Mouse (Mus musculus) layer of hippocampus, adult 9-11 months (tissue): ENCODE data around the gene Cacng3.
A peak's percentile ranks its signal among the peaks of the same experiment; 100 is the strongest.

ENCODE experiments used
- DNase-seq: peaks from one replicate; pipeline ENCODE4 v3.0.0; 2022

The Cacng3 gene

GRCm38 (mm10) chr7:122723358-122723876 is 53.1 kb downstream of the Cacng3 start:
- DNase-seq = no peak

GRCm38 (mm10) chr7:122726376-122726775 is 56.1 kb downstream of the Cacng3 start:
- no peak for DNase-seq

- no peak for DNase-seq
Observed at GRCm38 (mm10) chr7:122728186-122728585, 57.9 kb downstream of the Cacng3 start.

- no peak for DNase-seq
Observed at GRCm38 (mm10) chr7:122728846-122729245, 58.6 kb downstream of the Cacng3 start.

- DNase-seq = no peak
Observed at GRCm38 (mm10) chr7:122735323-122735722, 65.0 kb downstream of the Cacng3 start.

GRCm38 (mm10) chr7:122738541-122738940 is 68.2 kb downstream of the Cacng3 start:
- DNase-seq = no peak

- no peak for DNase-seq
Observed at GRCm38 (mm10) chr7:122740663-122741062, 70.4 kb downstream of the Cacng3 start.

GRCm38 (mm10) chr7:122755920-122756603 is 85.8 kb downstream of the Cacng3 start:
- DNase-seq = no peak

- no peak for DNase-seq
Observed at GRCm38 (mm10) chr7:122758645-122759044, 88.4 kb downstream of the Cacng3 start.

- no peak for DNase-seq
Observed at GRCm38 (mm10) chr7:122764506-122764905, 94.2 kb downstream of the Cacng3 start.

- no peak for DNase-seq
Observed at GRCm38 (mm10) chr7:122768292-122769020, 98.2 kb downstream of the Cacng3 start.

GRCm38 (mm10) chr7:122779601-122780000 is 109.3 kb downstream of the Cacng3 start:
- peak; percentile 55 for DNase-seq

- DNase-seq = no peak
Observed at GRCm38 (mm10) chr7:122789929-122790328, 119.6 kb downstream of the Cacng3 start.

GRCm38 (mm10) chr7:122793655-122794346 is 123.5 kb downstream of the Cacng3 start:
- DNase-seq = no peak

- DNase-seq = peak; percentile 72
Observed at GRCm38 (mm10) chr7:122795140-122795539, 124.8 kb downstream of the Cacng3 start.

- no peak for DNase-seq
Observed at GRCm38 (mm10) chr7:122800821-122801220, 130.5 kb downstream of the Cacng3 start.

- peak; percentile 28 for DNase-seq
Observed at GRCm38 (mm10) chr7:122803839-122804496, 133.7 kb downstream of the Cacng3 start.

- no peak for DNase-seq
Observed at GRCm38 (mm10) chr7:122806531-122806930, 136.2 kb downstream of the Cacng3 start.

GRCm38 (mm10) chr7:122813724-122814123 is 143.4 kb downstream of the Cacng3 start:
- DNase-seq = no peak

- DNase-seq = no peak
Observed at GRCm38 (mm10) chr7:122817565-122817964, 147.3 kb downstream of the Cacng3 start.
